Mouse (Mus musculus) hindbrain, postnatal 0 days (tissue): ENCODE measurements around the gene Atrnl1. TPM values are rescaled to one million over a fixed set of nuclear protein-coding genes. Genes with fewer than 3 reads are reported as not detected.

Experiments used
- ATAC-seq: fragments of 200-750 bp; cut with Nextera tagmentation; 2 replicates; pipeline ENCODE4 v1.8.0; 2017; ENCODE audit warnings: mild to moderate bottlenecking, moderate TSS enrichment, moderate library complexity
- DNase-seq: peaks from one replicate; pipeline ENCODE4 v3.0.0-alpha.2; 2015; ENCODE audit warnings: low spot score
- H3K27ac ChIP-seq: fragments of 300-500 bp; sonication (generic); 2 replicates; pipeline ENCODE4 v1.5.1; 2014; ENCODE audit warnings: mild to moderate bottlenecking
- H3K27me3 ChIP-seq: fragments of 300-500 bp; sonication (generic); 2 replicates; pipeline ENCODE4 v1.6.1; 2014; ENCODE audit warnings: low read length, mixed read lengths; ENCODE audit not compliant: insufficient read depth
- H3K36me3 ChIP-seq: fragments of 300-500 bp; sonication (generic); 2 replicates; pipeline ENCODE4 v1.6.1; 2014; ENCODE audit warnings: low read length, mixed read lengths; ENCODE audit not compliant: insufficient read depth
- H3K4me1 ChIP-seq: fragments of 300-500 bp; sonication (generic); 2 replicates; pipeline ENCODE4 v1.6.1; 2014; ENCODE audit warnings: antibody characterized with exemption, low read length, mixed read lengths; ENCODE audit not compliant: insufficient read depth
- H3K4me2 ChIP-seq: fragments of 300-500 bp; sonication (generic); 2 replicates; pipeline ENCODE4 v1.6.1; 2014; ENCODE audit warnings: low read depth, mild to moderate bottlenecking, low read length, moderate library complexity, mixed read lengths
- H3K4me3 ChIP-seq: fragments of 300-500 bp; sonication (generic); 2 replicates; pipeline ENCODE4 v1.5.1; 2014; ENCODE audit warnings: low read length
- H3K9ac ChIP-seq: fragments of 300-500 bp; sonication (generic); replicated peaks from 2 replicates; pipeline ENCODE4 v1.6.1; 2014; ENCODE audit warnings: mild to moderate bottlenecking, low read length, moderate library complexity, mixed read lengths
- H3K9me3 ChIP-seq: fragments of 300-500 bp; sonication (generic); 2 replicates; pipeline ENCODE4 v1.6.1; 2016; ENCODE audit warnings: low read length, mixed read lengths
- CTCF ChIP-seq: IDR thresholded peaks from 2 replicates; pipeline ENCODE4 v1.5.1; 2016; ENCODE audit warnings: antibody characterized with exemption, control low read depth, low read depth
- WGBS: fragments of 180-500 bp; shearing (Covaris S2); extraction: QIAGEN DNeasy Blood & Tissue Kit; methylation state at CpG from one replicate; pipeline ENCODE4 v1.1.7; 2014; 5-methylcytosine and 5-hydroxymethylcytosine counted together
- polyA plus RNA-seq: library from polyadenylated mRNA; unstranded; fragments of >200 nt; fragmentation: Nextera tagmentation; extraction: Ambion mirVana; gene quantifications from 2 replicates; pipeline ENCODE4 v1.2.1, GENCODE M21; 2015
- total RNA-seq: library from RNA; depleted of rRNA; stranded (reverse); fragments of >200 nt; gene quantifications from 2 replicates; pipeline ENCODE4 v1.2.3, GENCODE M21; 2014

The Atrnl1 gene
- total and polyA plus RNA-seq, 2 experiments from 2014 or later = 4.4 to 46.0 TPM

DNA sequence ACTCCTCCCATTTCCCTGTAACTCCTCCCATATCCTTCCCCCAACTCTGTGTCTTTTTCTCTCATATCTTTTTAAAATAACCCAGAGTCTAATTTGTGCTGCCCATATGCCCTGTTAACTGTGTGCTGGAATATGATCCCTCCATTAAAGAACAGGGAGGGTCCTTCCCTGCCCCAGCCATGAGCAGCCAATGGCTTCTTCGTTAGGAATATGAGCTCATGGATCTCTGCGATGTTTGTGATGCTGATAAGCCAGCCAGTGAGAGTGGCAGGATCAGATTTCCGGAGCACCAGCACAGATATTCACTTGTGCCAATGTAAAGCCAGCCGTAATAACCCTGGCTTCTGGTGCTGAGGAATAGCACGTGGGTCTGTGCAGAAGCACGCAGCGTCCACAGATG lies 477.6 kb downstream of the Atrnl1 start:
- H3K9me3 ChIP-seq = no peaks in the 10 kb centered on the region

DNA sequence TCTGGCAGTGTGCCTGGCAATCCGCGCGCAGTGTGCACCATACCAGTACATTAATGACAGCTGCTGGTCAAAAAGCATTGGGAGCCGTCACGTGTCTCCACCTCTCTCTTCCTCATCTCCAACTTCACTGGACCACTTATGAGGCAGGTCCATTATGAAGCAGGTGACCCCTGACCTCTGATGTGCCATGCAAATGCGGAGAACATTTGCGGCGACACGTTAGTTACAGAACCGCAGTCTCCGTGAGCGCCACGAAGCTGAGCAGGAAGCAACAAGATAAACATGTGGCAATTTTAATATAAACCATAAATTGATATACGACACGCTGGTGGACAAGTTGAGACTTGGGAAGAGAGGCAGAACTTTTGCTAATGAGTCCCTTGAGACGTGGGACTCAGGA lies 481.1 kb downstream of the Atrnl1 start:
- WGBS = 92% methylated on average over 16 of the region's 16 CpGs
- H3K9me3 ChIP-seq = no peaks in the 10 kb centered on the region

More for the DNA sequence above, 477.6 kb downstream of the Atrnl1 start:
- Histone ChIP-seq H3K4me1 (no peaks in the 10 kb centered on the region), H3K9ac (no peak overlapping the region), H3K36me3 (no peaks in the 10 kb centered on the region), H3K27me3 (no peaks in the 10 kb centered on the region), H3K4me2 (no peak overlapping the region), H3K27ac (no peak overlapping the region), H3K4me3 (no peak overlapping the region)
- no peak for TF ChIP-seq CTCF
- no peak for DNase-seq
- no peak for ATAC-seq
- 73% methylated on average over 7 of the region's 7 CpGs for WGBS

DNA sequence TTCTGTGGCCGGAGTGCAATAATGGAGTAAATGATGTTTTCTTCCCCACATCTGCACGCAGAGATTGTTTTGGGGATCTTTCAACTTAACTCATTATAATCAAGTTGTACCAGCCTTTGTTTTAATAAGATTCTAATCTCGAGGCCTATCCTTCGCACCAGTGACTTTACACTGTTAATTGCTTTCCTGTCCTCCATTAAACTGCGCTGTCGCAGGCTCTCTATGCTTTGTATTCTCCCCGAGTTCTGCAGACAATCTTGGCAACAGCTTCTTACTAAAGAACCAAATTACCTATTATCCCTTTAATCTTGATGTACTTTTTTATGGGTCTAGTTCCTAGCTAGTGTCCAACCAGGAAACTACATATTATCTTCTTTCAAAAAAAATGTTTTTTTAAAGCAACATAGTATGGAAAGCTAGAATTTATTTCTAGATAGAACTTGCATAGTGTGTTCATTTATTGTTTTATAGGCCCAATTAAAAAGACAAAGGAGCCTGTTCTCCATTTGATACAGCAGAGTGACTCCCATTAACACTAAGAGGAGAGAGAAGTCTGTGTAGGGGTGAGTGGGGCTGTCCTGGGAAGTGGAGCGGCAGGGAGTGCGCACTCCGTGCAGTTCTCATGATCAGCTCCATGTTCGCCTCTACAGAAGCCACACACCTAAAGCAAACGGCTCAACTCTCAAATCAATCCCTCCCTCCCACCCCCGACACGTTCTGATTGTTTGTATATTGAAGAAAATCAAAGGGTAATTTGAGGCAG lies 484.1 kb downstream of the Atrnl1 start:
- Histone ChIP-seq H3K4me1 (no peaks in the 10 kb centered on the region), H3K36me3 (no peaks in the 10 kb centered on the region), H3K27me3 (no peaks in the 10 kb centered on the region), H3K27ac (no peak overlapping the region), H3K9me3 (no peaks in the 10 kb centered on the region), H3K4me3 (no peak overlapping the region), H3K4me2 (no peak overlapping the region), H3K9ac (no peak overlapping the region)
- no peak for TF ChIP-seq CTCF
- 61% methylated on average over 14 of the region's 14 CpGs for WGBS
- ATAC-seq (no peak), DNase-seq (peak; percentile 12)

More for the DNA sequence above, 481.1 kb downstream of the Atrnl1 start:
- no peaks in the 10 kb centered on the region for H3K4me1 ChIP-seq
- no peak for TF ChIP-seq CTCF
- no peaks in the 10 kb centered on the region for H3K36me3 ChIP-seq
- no peak overlapping the region for H3K4me3 ChIP-seq
- H3K27me3 ChIP-seq = no peaks in the 10 kb centered on the region
- DNase-seq = no peak
- no peak overlapping the region for H3K4me2 ChIP-seq
- ATAC-seq = no peak
- H3K27ac ChIP-seq = no peak overlapping the region
- H3K9ac ChIP-seq = no peak overlapping the region

DNA sequence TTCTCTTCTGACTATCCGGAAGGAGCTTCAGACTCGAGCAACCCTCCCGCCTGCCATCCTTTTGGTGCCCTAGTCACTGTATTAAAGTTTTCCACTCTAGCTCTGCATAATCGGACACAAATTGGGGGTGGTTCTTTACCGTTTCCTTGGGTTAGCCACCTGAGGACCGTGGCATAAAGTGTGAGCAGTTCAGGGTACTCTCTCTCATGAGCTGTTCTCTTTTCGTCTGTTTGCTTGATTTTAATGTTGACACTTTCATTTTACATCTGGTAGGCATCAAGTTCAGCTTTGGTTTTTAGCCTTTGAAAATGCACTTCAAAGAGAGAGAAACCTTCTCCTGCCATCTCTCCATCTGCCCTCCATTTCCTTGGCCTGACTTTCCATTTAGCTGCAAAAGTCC lies 484.9 kb downstream of the Atrnl1 start:
- Histone ChIP-seq H3K9ac (no peak overlapping the region), H3K4me3 (no peak overlapping the region), H3K27ac (no peak overlapping the region), H3K27me3 (no peaks in the 10 kb centered on the region), H3K9me3 (no peaks in the 10 kb centered on the region), H3K4me1 (no peaks in the 10 kb centered on the region), H3K36me3 (no peaks in the 10 kb centered on the region), H3K4me2 (no peak overlapping the region)
- no peak for TF ChIP-seq CTCF
- DNase-seq = no peak
- no peak for ATAC-seq
- WGBS = 86% methylated on average over 7 of the region's 7 CpGs

DNA sequence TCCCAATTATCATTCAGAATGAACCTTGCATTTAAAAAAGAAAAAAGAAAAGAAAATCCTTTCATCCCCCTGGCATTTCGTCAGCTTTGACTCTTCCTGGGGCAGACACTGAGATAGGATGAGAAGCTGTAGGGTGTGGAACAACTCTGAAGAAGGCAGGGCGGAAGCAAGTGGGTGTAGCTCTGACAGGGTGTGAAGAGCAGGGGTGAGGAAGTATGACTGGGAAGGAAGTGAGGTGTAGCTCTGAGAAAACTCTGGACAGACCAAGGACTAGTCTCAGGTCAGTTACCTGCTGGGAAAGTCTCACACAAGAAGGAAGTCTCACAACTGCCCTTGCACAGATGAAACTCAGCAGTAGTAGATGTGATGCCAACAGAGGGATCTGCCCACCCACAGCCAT lies 486.4 kb downstream of the Atrnl1 start:
- Histone ChIP-seq H3K4me3 (no peak overlapping the region), H3K9me3 (no peaks in the 10 kb centered on the region), H3K4me2 (no peak overlapping the region), H3K9ac (no peak overlapping the region), H3K27ac (no peak overlapping the region), H3K27me3 (no peaks in the 10 kb centered on the region), H3K36me3 (no peaks in the 10 kb centered on the region), H3K4me1 (no peaks in the 10 kb centered on the region)
- DNase-seq (no peak), ATAC-seq (no peak)
- 83% methylated on average over 2 of the region's 2 CpGs for WGBS
- TF ChIP-seq CTCF = no peak

DNA sequence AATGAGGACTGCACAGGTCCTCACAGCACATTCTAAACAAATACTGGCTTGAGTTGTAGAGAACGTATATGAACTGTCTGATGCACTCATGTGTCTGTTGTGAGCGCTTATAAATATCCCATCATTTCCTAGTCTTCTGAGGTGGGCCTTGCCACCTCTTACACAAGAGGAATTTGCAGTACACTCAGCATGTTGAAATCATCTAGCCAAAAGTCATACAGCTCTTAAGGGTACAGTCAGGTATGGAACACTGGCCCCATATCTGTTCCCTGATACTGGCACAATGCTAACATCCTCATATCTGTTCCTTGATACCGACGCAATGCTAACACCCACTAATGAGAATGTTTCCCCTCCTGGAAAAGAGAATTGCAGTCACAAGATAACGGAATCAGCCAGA lies 488.7 kb downstream of the Atrnl1 start:
- TF ChIP-seq CTCF = no peak
- Histone ChIP-seq H3K9ac (no peak overlapping the region), H3K4me2 (no peak overlapping the region), H3K36me3 (no peaks in the 10 kb centered on the region), H3K4me1 (no peaks in the 10 kb centered on the region), H3K9me3 (no peaks in the 10 kb centered on the region), H3K27ac (no peak overlapping the region), H3K27me3 (no peaks in the 10 kb centered on the region), H3K4me3 (no peak overlapping the region)
- no peak for DNase-seq
- no peak for ATAC-seq
- WGBS = 95% methylated on average over 5 of the region's 5 CpGs

DNA sequence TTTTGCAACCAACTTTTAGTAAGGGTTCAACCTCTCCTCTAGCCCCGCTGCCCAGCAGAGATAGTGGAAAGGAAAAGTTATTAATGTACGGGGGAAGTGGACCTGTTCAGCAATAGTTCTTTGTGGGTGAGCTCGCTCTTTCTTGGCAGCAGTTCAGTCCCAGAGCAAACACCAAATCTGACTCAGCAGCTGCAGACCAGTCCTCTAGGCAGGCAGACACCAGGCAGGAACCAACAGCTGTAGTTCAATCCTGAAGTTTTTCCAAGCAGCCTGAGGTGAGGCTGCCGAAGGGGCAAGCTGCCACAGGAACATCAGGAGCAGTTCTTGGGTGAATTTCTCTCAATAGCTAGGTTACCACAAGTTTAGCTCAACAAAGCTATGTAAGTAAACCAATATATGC lies 489.5 kb downstream of the Atrnl1 start:
- Histone ChIP-seq H3K9me3 (no peaks in the 10 kb centered on the region), H3K27me3 (no peaks in the 10 kb centered on the region), H3K27ac (no peak overlapping the region), H3K9ac (no peak overlapping the region), H3K4me1 (no peaks in the 10 kb centered on the region), H3K4me2 (no peak overlapping the region), H3K36me3 (no peaks in the 10 kb centered on the region), H3K4me3 (no peak overlapping the region)
- 80% methylated on average over 4 of the region's 4 CpGs for WGBS
- no peak for DNase-seq
- no peak for ATAC-seq
- TF ChIP-seq CTCF = no peak
